Comparison of ENCODE assay signal across 8 mouse cellular contexts in genomic region chr8:64849091-64849896, GRCm38 (mm10). TPM values are rescaled to one million over a fixed set of nuclear protein-coding genes. Genes with fewer than 3 reads are reported as not detected.
DNase-seq lines count a peak whose midpoint lies in the region; ATAC-seq and TF ChIP-seq lines count a peak whose summit lies in the region.

No protein-coding gene starts in this region.

- no peaks in the 10 kb centered on the region for H3K36me3 ChIP-seq in kidney, embryonic 16.5 days (ENCODE audit: insufficient read depth, low read length)
- 0 out of 2 replicates have a peak, but pooled peaks cover under 1% of the 10 kb centered on the region for H3K36me3 ChIP-seq in E14TG2a.4 (ENCODE audit: insufficient read depth, low read length)
- H3K36me3 ChIP-seq in liver, embryonic 16.5 days (ENCODE audit: control insufficient read depth, insufficient read depth): no peaks in the 10 kb centered on the region

- H3K4me2 ChIP-seq in kidney, embryonic 16.5 days (replicated peaks; ENCODE audit: low read depth, low read length): peak overlapping the region; percentile 82
- peak overlapping the region; percentile 70 for H3K4me2 ChIP-seq in liver, embryonic 16.5 days (ENCODE audit: low read depth, low read length)

- H3K4me1 ChIP-seq in kidney, embryonic 16.5 days (ENCODE audit: insufficient read depth, low read length): peaks cover 29% of the 10 kb centered on the region
- peaks cover 51% of the 10 kb centered on the region for H3K4me1 ChIP-seq in E14TG2a.4 (replicated peaks; ENCODE audit: low read depth, low read length)
- no peaks in the 10 kb centered on the region; the same call in 1 of the 2 replicates for H3K4me1 ChIP-seq in liver, embryonic 16.5 days (ENCODE audit: control insufficient read depth, low read depth, low read length)

- H3K4me3 ChIP-seq in kidney, embryonic 16.5 days (ENCODE audit: low read length): peak overlapping the region; percentile 81
- H3K4me3 ChIP-seq in E14TG2a.4 (replicated peaks; ENCODE audit: low read length): peak overlapping the region; percentile 91
- peak overlapping the region; percentile 71 for H3K4me3 ChIP-seq in liver, embryonic 16.5 days (ENCODE audit: low read depth, low read length)

- peak overlapping the region; percentile 76 for H3K27ac ChIP-seq in kidney, embryonic 16.5 days (ENCODE audit: low read length)
- H3K27ac ChIP-seq in liver, embryonic 16.5 days (ENCODE audit: low read length): no peak overlapping the region

- under 1% methylated on average over 32 of the region's 100 CpGs for WGBS in kidney, embryonic 16.5 days
- under 1% methylated on average over 76 of the region's 100 CpGs for WGBS in liver, embryonic 16.5 days (ENCODE audit: insufficient replicate concordance)

- peak; percentile 86 for ATAC-seq in kidney, embryonic 16.5 days (ENCODE audit: low FRiP score, low TSS enrichment)
- peak; percentile 71 for ATAC-seq in liver, embryonic 16.5 days (ENCODE audit: low read depth)

- H3K9ac ChIP-seq in kidney, embryonic 16.5 days (replicated peaks; ENCODE audit: low read length): peak overlapping the region; percentile 88
- H3K9ac ChIP-seq in liver, embryonic 16.5 days (ENCODE audit: low read depth, low read length): peak overlapping the region; percentile 66

- H3K9me3 ChIP-seq in kidney, embryonic 16.5 days (ENCODE audit: low read length): no peaks in the 10 kb centered on the region
- no peaks in the 10 kb centered on the region for H3K9me3 ChIP-seq in E14TG2a.4 (ENCODE audit: low read length)
- no peaks in the 10 kb centered on the region for H3K9me3 ChIP-seq in liver, embryonic 16.5 days (replicated peaks; ENCODE audit: control insufficient read depth, low read length)

- H3K27me3 ChIP-seq in kidney, embryonic 16.5 days (ENCODE audit: insufficient read depth, low read length): no peaks in the 10 kb centered on the region
- peaks cover 28% of the 10 kb centered on the region for H3K27me3 ChIP-seq in E14TG2a.4 (ENCODE audit: insufficient read depth, low read length)
- peaks cover 14% of the 10 kb centered on the region for H3K27me3 ChIP-seq in liver, embryonic 16.5 days (ENCODE audit: control insufficient read depth, insufficient read depth, low read depth, low read length)

- DNase-seq in kidney, postnatal 10 days: no peak
- peak; percentile 63 to 74 for DNase-seq in cerebellum, postnatal 10 days
- peak; percentile 58 for DNase-seq in heart, postnatal 4 days
- DNase-seq in spleen, postnatal 14 days (ENCODE audit: low spot score in 2 of 2): peak; percentile 10 to 17
- no peak for DNase-seq in urinary bladder, adult 2 months (ENCODE audit: low spot score)

- no peak for TF ChIP-seq CTCF in E14TG2a.4 (conservative IDR thresholded peaks at IDR 0.05; ENCODE audit: low read length)

RNA-seq across cellular contexts. Expression of gene Klhl2, which starts 0.5 kb away (rescaled TPM):
- polyA plus RNA-seq in kidney, embryonic 16.5 days (2015; fragmentation: Nextera tagmentation; extraction: Ambion mirVana): 6.7 and 6.9 TPM in 2 replicates
- total RNA-seq in heart, postnatal 4 days (2021): 10 to 100 TPM; 12.1 to 12.6 TPM
- 1.1 and 1.4 TPM in 2 replicates for polyA plus RNA-seq in liver, embryonic 16.5 days (2015; fragmentation: Nextera tagmentation; extraction: Ambion mirVana)
- 20.1 and 20.2 TPM in 2 replicates for polyA plus RNA-seq in urinary bladder, adult 2 months (2012; rRNA removed)

Comparison
In these comparisons a context has a peak if more than half of its experiments do, and no peak if none do; other contexts are left out.
1. DNase-seq: peak in cerebellum, postnatal 10 days (2 of 2), heart, postnatal 4 days (single experiment) and spleen, postnatal 14 days (2 of 2); none in kidney, postnatal 10 days (single experiment) and urinary bladder, adult 2 months (single experiment).
2. Peak in every context shown above with its lines, with median percentiles within 50 percentile points of each other: H3K4me3 ChIP-seq.